Mouse (Mus musculus) left cerebral cortex, adult 9 months (tissue): ENCODE measurements at regions not wholly inside any gene's neighbourhood (a gene's known extent, or its start where the extent isn't known, plus 50 kb on each side); places are given as distances from the start of the nearest gene placed in this dataset.

Experiments
- DNase-seq, 2 experiments: peaks; one replicate each; pipeline ENCODE4 v3.0.0; 2022; ENCODE audit warnings: low spot score in 2 of 2

DNA sequence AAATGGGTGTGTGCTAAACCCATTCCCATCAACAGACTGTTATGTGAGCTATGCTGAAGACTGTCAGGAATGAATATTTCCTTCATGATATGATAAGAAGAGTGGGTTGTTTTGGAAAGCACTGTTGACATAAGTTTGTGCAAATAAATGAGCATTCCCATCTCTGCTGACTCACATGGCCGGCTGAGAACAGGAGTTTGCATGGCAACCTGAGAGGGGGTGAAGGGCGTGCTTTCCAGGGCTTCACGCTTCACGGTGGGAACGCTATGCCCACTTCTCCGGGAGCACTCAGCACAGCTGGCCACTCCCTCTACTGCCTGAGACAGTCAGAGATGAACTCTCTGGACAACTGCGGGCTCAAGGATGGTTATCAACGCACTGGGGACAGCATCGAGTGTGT, 348.9 kb upstream of the Slc24a5 start:
- no peak for DNase-seq

DNA sequence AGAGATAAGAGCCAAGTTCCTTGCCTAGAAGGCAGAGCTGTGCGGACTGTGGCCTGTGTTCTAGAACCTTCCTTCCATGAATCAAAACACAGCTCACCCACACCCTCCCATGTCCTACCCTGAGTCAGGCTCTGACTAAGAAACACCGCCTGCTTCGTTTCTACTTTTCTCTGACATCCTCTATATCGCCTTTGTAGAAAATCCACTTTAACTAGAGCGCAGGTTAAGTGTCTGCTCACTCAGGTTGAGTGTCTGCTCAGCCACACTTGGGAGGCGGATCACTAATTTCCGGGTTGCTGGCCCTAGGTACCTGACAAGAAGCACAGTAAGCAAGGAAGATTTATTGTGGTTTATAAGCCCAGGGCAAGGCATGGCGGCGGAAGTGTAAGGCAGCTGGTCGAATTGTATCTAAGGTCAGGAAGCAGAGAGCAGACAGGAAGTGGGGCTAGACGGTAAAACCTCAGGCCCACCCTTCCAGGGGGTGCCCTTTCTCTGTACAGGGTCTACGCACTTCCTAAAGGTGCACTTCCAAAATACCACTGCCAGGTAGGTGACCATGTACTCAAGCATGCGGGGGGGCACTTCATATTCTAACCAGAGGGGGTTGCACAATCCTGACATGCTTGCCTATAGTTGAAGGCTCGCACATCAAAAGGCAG, 348.0 kb upstream of the Slc24a5 start:
- DNase-seq: no peak

DNA sequence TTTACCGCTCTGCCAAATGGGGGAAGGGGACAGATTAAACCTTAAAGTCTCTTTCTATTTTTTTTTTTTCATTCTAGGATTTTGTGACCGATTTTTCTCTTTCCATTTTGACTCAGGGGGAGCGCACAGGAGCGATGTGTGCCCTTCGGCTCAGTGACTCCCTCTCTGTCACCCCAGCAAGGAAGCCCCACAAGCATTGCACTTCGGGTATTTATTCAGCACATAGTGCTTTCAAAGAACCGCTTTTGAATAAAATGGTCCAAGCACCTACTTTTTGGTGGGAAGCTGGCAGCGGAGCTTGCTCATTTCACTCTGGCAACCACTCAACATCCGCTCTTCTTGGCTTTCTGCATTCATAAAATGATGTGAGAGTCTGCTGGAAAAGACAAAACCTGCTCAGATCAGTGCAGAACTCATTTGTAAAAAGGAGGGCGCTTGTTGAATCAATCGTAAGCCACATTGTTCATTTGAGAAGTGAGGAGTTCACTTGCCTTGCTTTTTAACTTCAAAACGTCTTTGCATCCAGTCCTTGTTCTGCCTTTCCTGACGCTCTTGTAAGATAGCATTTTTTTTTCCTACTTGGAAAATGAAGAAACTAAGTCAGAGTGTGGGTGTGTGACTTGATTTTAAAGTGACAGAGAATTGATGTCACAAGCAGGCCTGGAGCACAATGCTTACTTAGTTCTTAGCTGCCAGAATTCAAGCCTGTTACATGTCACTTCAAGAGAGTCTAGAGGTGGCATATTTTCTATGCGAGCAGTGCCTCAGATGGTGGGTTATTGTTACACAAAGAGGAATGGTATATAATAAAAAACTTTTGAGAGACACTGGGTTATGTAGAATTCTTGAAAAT, 347.1 kb upstream of the Slc24a5 start:
- DNase-seq: peak; percentile 18 to 62

DNA sequence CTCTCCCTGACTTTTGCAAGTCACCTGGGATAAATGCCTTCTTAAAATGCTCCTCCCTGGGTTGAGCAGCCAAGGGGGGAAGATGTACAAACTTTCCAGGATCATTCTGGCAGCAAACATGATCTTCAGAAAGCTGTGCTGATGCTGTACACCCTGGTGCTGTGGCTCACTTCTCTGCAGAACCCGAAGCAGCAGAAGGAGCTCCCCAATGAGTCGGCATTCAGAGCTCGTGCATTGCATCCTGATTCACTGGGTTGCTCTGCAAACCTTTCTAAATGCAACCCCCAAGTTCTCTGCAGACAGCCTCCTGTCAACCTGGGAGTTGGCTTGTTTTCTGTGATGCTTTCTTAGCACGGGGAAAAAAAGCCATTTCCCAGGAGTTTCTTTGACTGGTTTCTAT, 343.8 kb upstream of the Slc24a5 start:
- no peak for DNase-seq

DNA sequence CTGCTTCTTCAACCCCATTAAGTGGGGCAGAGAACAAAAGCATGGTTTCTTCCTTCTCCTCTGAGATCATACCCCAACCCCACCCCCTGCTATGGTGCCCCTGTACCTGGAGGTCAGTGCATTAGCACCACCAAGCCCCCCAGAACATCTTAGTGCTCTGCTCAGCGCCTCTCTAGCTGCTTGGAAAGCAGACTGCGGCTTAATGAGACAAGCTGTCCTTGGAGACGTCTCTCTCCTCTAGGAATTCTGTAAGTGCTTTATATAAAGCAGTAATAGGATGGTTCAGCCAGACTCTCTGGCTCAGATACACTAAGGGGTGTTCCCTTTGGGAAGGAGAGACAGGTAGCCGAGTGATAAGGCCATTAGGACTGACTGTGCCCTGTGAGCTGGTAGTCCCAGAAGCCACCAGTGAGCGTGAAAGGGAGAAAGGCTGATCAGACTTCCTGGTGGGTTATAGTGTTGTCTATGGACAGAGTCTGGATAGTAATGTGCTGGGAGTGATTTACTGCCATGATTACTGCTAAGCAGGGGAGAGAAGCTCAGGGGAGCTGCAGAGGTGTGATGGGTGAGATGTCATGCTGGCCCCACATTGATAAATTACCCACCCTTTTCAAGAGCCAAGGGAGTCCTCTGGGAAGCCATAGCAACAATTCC, 343.0 kb upstream of the Slc24a5 start:
- no peak for DNase-seq

DNA sequence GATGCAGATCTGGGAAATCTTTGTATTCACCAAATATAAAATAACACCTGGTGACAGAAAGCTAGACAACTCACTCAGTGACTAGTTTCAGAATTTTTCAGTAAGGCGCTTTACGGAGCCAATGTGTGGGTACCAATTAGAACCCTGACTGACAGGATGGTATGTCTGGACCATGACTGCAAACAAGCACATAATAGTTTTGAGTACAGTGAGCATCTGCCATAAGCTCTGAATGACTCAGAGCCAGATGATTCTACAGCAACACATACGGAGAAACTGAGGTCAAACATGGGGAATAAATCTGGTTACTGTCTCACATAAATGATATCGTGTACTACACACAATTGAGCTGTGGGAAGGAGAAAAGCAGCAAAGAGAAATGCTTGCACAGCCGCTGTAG, 339.9 kb upstream of the Slc24a5 start:
- peak in 1 of 2 experiments; percentile 11 for DNase-seq

DNA sequence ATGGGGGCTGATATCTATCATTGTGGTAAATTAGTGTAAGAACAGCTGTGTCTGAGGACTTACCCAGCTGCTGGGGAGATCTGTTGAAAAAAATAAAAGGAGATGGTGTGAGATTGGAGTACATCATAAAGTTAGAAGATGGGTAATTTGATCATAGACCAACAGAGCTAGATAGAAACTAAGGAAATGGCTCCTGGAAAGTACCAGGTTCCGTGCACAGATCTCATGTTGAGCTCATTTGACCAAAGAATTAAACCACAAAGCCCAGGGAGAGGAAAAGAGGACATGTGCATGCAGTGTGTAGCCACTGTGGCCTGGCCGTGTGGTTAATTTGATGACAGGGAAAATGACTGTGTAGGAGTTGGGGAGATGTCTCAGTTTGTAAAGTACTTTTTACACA, 335.3 kb upstream of the Slc24a5 start:
- no peak for DNase-seq

DNA sequence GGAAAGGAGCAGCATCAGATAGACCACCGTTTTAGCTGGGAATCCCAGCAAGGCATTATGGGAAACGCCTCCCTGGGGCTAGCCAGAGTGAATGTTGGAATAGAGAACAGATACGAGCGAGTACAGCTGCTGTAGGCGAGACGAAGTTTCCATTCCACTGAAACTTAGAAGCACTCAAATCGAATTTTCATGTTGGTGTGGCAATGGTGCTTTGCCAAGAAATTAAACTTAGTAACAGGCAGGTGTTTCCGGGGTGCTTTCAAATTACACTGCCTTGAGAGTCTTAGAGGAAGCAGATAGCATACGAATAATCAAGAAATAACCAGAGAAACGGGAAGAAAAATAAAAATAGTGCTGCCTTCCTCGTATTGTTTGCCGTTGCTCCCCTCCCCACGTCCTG, 327.1 kb upstream of the Slc24a5 start:
- DNase-seq: no peak

DNA sequence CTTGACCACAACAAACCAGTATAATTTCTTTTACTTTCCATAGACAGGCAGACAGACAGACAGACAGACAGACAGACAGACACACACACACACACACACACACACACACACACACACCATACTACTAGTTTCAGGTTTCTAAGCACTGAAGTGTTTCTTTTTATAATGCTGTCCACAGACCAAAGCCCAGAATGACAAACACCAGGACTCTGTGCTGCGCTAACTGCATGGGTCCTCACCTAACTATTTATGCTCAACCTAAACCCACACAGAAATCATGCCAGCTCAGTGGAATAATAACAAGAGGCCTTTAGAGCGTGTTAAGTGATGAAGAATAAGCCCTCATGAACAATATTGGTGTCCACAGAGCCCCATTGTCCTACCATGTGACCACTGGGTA, 325.0 kb upstream of the Slc24a5 start:
- no peak for DNase-seq

DNA sequence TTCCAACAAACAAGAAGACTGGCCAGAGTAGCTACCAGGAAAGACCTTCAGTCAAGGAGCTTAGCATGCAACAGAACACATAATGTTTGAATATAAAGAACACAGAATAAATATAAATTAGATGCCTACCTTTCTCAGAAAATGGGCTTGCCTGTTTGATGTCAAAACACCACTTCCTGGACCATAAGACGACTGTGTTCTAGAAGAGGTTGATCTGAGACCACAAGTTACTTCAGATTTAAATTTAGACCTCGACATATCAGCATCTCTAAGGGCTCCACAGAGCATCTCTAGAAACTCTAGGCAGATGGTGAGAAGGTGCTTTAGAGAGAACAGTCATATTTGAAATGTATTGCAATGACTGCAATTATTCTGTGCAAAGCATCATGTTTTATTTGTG, 322.9 kb upstream of the Slc24a5 start:
- no peak for DNase-seq

DNA sequence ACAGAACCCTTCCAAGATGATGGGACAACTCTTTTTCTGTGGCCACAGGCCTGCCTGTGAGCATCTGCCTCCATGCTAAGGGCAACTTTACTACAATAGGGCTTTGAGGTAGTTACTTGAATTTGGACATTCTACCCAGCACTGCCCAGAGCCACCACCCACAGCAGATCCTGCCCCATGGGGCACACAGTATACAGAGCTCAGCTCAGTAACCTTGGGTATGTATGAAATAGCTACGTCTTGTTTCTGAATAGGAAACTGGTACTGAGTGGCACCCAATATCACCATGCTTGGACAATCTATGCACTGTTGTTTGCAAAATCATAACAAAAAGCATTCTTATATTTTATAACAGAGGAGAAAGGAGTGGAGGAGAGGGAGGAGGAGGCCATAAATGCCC, 320.8 kb upstream of the Slc24a5 start:
- no peak for DNase-seq

DNA sequence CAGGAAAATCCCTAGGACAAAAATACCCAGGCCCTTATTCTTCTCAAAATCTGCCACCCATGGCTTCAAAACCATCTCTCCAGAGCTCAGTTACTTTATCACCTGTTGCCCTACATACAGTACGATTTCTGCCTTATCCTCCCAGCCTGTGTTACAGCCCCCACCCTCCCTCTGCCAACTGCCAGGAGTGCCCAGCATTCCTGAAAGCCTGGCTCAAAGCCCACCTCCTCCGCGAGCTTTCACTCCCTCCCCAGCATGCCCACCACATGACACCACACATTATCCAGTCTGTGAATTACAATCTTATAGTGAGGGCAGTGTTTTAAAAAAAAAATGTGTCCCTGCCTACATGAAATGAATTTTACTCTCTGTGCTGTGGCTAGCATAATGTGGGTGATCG, 320.3 kb upstream of the Slc24a5 start:
- peak in 1 of 2 experiments; percentile 25 for DNase-seq

DNA sequence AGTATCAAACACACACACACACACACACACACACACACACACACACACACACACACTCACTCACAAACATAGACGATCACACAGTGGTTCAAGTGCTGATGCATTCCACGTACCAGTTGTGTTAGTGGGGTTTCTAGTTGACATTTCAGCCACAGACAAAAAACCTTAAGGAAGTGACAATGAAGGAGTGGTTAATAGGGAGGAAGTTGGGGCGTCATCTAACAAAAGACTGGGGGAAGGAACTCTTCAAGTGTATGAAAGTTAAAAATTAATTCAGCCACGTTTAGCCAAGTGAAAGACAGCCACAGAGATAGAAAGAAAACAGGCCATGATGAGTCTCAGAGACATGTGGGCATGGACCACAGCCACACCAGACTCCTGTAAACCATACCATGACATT, 316.1 kb upstream of the Slc24a5 start:
- no peak for DNase-seq

DNA sequence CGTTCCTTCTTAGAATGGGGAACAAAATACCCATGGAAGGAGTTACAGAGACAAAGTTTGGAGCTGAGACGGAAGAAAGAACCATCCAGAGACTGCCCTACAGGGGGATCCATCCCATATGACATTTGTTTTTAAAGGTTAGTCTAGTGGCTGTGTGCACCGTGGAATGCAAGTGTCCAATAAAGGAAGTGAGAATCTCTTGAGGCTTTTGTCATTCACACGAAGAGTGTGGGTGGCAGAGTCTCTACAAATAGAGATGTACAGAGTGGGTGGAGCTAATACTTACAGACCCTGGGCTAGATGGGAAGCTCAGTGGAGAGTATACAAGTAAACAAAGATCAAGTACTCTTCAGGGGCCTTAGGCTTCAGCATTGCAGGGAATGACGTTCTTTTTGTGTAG, 314.2 kb upstream of the Slc24a5 start:
- no peak for DNase-seq

DNA sequence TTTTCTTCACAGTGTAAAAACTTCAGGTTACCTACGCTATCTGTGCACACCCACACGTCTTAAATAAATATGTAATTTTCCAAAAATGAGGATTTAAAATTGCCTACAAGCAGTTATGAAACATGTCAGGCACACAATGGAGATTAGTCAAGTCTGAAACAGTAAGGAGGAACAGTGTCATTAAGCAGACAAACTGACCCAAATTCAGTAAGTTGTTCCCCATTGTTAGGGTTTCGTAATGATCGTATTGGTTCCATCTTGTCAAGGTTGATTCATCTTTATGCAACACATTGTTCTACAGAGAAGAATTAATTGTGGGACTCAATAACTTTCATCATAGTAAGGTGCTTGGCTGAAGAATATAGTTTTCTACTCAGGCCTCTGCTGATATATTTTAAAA, 312.7 kb upstream of the Slc24a5 start:
- no peak for DNase-seq

DNA sequence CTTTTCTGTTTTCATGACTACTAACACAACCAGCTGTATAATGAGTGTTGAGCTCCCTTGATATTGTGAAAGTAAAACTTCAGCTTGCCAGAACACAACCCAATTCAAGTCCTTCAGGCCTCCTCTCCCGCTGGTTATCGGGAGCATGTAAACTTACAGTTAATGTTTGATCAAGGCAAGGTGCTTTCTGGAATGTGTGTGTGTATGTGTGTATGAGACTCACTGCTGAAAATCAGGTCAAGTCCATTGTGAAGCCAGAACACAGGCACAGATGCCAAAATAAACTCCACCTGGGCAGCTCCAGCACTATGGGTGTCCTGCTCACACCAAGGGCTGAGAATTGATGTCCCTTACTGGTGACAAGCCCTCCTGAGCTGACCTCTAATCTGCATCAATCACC, 308.9 kb upstream of the Slc24a5 start:
- no peak for DNase-seq

DNA sequence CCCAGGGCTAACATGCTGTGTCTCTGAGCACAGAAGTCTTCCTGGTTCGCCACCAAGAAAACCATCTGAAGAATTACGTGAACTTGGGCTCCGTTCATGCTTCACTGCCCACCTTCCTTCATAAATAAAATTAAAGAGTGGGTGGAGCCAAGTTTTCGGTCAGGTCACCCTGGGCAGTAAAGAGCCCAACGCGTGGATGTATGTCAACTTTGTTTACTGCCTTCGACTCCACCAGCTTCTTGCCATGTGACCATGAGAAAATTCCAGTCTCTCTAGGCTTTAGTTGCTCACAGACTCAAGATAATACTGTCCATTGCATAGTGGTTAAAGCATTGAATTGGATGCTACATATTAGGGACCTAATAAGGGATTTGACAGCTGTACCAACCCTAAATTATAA, 304.3 kb upstream of the Slc24a5 start:
- no peak for DNase-seq

DNA sequence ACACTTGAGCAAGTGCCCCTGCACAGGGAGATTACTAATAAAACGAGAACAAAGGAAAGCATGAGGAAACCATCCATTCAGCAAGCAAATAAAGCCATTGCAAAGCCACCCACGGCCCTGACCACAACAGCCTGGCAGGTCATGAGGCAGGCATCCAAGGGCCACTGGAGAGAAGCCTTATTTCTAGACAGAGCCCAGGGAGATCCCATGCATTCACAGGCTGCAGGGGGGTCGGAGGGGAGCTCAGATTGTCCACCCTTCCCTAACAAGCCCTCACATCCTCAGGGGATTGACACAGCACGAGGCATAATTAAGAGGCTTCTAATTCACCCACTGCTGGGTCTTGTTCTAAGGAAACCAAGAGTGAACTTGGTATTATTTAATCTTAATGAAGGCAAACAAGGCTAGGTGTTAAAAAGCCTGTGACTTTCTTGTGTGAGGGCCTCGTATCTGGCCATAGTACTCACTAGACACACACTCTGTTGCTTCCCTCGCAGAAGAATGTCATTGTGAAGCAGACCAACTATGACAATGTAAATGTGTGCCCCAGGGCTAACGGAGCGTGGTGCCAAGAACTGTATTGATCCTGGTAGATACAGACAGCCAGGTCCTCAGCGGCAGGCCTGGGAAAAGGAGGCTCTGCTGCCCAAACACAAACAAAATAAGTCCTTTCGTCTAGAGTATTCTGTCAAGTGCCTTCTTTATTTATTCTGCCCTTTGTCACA, 303.6 kb upstream of the Slc24a5 start:
- DNase-seq: no peak

DNA sequence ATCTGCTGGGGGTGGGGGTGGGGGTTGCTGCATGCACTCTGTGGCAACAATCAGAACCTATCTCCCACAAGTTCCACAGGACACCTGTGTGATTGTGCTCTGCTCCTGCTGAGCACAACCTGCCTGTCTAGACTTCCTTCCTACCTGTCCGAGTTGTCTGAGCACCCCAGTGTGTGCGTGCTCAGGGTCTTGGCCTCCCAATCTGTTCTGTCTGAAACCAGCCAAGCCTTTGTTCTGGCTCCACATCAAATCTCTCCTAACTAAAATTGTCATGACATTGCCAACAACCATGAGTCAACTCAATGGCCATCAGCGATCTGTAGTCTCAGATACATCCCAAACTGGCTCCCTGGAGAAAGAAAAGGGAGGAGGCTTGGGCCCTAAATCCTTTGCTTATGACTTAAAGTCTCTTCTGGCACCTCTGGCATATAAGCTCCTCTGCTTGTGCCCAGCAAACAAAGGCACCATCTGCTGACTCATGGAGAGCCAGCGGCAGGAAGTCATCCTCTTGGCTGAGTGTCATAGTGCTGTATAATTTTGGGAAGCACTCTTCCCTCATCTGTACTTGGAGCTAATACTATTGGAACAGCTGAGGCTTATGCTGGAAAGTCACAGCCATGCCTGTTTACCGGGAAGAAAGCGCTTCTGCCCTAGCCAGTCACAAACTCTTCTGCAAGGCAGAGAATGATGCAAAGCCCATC, 298.5 kb upstream of the Slc24a5 start:
- DNase-seq: no peak

DNA sequence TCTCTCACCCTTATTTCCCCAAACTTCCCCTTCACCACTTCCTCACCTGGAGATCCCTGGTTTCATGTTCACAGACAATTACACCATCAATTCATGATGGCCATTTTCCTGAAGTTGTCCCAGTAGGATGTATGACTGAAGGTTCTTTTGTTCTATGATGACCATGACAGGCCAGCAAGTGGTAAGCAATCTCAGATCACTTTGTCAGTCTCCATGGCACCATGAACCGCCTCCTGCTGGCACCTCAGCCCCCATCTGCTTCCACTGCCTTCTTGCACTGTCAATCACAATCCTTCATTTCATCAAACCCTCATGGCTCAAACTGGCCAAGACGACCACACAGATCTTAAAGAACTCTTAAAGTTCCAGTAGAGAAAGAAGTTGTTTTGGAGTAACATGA, 297.9 kb upstream of the Slc24a5 start:
- no peak for DNase-seq

DNA sequence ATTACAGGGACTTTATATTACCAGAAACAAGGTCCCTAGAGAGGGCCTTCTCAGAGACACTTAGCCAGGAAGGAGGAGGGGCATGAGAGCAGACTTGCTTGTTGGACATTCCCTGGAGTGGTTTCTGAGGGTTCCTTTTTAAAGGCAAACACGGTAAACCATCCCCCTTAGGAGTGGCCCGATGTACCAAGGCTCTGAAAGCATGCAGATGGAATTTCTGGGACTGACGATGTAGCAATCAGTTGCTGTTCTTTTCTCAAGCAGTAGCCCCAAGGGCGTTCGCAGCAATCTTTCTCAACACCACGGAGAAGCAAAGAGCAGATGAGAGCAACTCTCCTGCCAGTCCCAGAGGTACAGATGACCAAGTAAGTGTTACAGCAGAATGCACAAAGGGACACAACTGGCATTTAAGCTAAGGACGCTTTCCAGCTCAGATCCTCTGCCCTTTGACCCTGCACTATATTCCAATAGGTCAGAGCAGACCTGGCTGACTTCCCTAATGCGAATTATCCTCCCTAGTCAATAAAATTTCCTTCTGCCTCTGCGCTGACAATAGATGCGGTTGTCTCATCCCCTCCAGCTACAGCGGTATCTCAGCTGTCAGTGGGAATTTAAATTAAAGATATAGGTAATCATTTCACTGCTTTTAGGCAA, 295.7 kb upstream of the Slc24a5 start:
- no peak for DNase-seq
